Mouse (Mus musculus): Measurements from ENCODE around the gene Sycp2l.

Sycp2l gene

DNA sequence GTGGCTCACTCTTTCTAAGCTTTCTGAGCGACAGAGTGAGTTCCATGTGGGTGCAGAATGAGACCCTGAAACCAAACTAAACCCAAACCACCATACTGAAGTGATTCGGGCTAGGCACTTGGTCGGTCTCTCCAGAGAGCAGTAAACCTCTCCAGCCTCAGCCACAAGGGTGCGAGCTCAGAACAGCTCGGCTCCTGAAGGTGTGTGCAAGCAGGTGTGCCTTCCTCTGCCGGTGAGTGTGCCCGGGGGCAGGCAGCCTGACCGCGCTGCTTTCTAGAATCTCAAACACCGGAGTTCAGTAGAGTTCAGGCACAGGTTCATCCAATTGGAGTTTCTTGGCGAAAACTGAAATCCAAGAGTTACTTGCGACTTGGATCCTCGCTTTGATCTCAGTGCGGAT, at the start of gene Sycp2l:
Gene Sycp2l, plus strand, starts transcription at position 368 of the 400 bp plus-strand sequence.
- DNase-seq: no peak

- no peak for DNase-seq
These were observed 46.5 kb upstream of the Sycp2l start for GRCm38 (mm10) chr13:41067618-41068017.

GRCm38 (mm10) chr13:41071617-41072016, 42.5 kb upstream of the Sycp2l start:
- no peak for DNase-seq

GRCm38 (mm10) chr13:41073819-41074218, 40.3 kb upstream of the Sycp2l start:
- DNase-seq: no peak

- DNase-seq: no peak
These were observed 36.2 kb upstream of the Sycp2l start for GRCm38 (mm10) chr13:41077921-41078320.

DNA sequence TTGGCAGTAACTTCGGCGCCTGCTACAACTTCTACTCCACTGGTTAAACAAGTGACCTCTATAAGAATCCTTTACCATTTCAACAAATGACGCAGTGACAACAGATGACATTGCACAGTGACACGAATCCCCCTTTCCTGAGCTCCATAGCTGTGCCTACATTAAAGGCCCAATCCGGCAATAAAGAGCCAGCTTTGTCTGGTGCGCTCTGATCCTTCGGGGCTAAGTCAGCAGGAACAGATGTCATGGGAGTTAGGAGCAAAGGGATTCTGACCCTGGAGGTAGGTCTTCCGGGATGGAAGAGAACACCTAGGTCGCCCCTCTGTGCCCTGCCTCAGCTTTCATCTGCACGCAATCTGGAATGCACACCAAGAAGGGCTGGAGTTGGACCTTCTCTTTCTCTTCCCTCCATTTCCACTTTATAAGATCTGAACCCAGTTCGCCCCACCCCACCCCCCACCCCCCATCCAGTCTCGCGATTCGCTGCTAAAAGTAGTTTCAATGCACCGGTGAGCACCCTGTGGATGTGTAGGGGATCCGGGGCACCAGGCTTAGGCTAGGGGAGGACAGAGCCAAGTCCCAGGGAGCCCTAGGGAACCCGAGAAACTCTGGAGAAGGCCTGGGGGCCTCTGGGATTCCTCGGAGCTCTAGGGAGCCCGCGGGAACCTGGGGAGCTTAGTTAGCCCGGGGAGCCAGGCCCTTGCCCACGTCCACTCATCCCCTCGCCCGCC, 35.3 kb upstream of the Sycp2l start:
- no peak for DNase-seq

DNA sequence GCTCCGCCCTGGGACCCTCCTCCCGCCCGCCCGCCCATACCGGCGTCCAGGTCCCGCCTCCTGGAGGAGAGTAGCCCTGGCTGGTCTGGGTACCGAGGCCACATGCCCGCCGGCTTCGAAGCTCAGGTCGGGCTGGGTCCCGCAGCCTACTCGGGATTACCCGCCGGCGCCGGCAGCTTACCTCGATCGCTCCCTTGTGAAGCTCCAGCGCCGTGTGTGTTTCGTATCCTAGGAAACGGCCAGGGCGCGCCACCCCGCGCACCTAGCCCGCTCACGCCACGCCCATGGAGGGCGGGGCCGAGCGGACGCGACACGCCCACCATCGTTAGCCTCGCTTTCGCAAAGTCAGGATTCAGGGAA, 34.7 kb upstream of the Sycp2l start, which contains the start of gene Mak:
Gene Mak, minus strand, starts transcription at position 286 of the 360 bp plus-strand sequence.
- DNase-seq: peak; percentile 52 to 75

DNA sequence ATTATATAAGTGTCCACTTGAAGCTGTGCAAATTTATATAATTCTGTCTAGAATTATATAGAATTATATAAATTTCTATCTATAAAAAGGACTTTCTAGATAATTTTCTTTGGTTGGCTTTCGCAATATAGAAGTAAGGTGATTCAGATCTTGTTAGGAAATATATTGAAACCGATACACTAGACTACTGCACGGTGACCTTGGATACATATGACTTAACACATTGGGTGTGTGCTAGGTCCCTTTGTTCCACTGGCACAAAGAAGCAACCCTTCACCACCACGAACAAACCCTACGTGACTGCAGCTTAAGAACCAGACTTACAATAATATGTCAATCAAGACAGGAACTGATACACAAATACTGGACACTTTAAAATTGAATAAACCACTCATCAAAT, 34.2 kb upstream of the Sycp2l start:
- no peak for DNase-seq

GRCm38 (mm10) chr13:41080700-41081099, 33.4 kb upstream of the Sycp2l start:
- DNase-seq: no peak

DNA sequence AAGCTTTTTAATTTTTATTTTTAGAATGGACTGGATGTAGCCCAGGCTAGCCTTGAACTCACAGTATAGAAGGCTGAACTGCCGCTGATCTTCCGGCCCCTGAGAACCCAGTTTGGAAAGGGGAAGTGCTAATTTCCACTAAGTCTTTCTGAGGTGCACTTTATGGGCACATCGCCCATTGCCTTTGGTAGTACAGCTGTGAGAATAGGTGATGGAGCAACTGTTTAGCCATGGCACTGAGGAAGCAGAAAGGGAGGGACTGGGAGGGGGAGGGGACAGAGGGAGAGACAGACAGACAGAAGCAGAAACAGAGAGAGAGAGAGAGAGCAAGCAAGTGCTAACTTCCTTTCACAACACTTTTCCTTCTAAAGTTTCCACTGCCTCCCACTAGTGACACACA, 29.6 kb upstream of the Sycp2l start:
- no peak for DNase-seq

GRCm38 (mm10) chr13:41085140-41085539, 29.0 kb upstream of the Sycp2l start:
- DNase-seq: no peak

- DNase-seq: no peak
These were observed 25.4 kb upstream of the Sycp2l start for GRCm38 (mm10) chr13:41088746-41089145.

GRCm38 (mm10) chr13:41091271-41091670, 22.8 kb upstream of the Sycp2l start:
- no peak for DNase-seq

DNA sequence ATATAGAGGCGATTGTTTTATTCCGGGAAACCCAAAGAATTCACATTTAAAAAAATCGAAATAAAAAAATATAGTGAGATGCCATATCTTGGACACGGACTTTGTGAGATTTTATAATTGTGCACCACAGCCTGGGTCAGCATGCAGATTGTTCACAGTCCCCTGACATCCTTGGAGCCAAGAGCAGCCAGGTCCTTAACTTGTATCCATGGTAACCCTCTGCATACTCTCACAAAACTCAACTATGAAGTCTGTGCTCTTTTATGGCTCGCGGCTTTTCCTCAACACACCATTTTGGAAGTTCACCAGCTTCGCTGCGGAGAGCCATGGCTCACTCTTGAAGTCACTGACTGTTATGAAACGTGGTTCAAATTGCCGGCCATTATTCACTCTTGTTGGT, 19.9 kb upstream of the Sycp2l start:
- DNase-seq: no peak

- no peak for DNase-seq
These were observed 16.6 kb upstream of the Sycp2l start for GRCm38 (mm10) chr13:41097324-41098058.

- no peak for DNase-seq
These were observed 15.8 kb upstream of the Sycp2l start for GRCm38 (mm10) chr13:41098325-41098724.

GRCm38 (mm10) chr13:41100031-41100430, 14.1 kb upstream of the Sycp2l start:
- no peak for DNase-seq

DNA sequence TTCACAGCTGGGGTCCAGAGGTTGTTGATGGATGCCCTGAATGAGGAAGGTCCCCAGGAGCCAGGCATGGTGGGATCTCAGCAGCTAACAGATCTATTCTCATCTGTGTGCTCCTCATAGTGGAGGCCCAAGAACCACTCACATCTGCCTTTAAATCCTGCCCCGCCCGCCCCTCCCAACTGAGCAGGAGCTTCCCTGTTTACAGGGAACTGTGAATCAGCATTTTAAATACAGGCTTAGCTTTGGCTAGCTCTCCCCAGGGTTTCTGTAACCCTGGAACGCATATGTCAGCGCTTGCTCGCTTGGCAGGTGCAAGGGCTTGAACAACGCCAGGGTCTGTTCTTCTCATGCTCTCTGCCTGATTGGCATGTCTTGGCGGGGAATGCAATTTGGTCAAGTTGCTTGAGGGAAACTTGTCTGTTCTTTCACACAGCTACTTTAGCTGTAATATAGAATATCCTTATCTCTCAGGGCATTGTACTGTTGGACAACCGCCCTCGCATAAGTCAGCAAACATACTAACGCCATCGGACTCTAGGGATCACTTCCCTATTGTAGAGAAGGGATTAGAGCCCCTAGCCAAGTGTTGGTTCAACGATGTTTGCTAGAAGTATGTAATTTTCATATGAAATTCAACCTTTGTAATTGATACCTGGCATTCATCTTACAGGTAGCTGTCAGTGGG, 10.1 kb upstream of the Sycp2l start:
- no peak for DNase-seq

GRCm38 (mm10) chr13:41105541-41105940, 8.6 kb upstream of the Sycp2l start:
- DNase-seq: no peak

DNA sequence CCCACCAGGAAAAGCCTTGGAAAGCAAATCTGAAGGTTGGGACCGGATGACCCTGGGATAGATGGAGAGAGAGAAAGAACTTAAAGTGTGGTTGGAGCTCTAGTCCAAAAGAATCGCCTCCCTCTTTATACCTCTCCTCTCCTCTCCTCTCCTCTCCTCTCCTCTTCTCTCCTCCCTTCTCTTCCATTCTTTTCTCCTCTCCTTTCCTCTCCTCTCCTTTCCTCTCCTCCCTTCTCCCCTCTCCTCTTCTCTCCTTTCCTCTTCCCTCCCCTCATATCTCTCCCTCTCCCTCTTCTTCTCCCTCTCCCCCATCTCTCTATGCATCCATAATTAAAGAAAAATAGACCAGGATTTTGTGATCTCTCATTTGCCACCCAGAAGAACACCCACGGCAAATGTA, 3.2 kb upstream of the Sycp2l start, which contains the start of gene Gcm2:
Gene Gcm2, minus strand, starts transcription at position 101 of the 400 bp plus-strand sequence.
- DNase-seq: no peak

GRCm38 (mm10) chr13:41119152-41119945, 5.2 kb downstream of the Sycp2l start:
- DNase-seq: no peak

DNA sequence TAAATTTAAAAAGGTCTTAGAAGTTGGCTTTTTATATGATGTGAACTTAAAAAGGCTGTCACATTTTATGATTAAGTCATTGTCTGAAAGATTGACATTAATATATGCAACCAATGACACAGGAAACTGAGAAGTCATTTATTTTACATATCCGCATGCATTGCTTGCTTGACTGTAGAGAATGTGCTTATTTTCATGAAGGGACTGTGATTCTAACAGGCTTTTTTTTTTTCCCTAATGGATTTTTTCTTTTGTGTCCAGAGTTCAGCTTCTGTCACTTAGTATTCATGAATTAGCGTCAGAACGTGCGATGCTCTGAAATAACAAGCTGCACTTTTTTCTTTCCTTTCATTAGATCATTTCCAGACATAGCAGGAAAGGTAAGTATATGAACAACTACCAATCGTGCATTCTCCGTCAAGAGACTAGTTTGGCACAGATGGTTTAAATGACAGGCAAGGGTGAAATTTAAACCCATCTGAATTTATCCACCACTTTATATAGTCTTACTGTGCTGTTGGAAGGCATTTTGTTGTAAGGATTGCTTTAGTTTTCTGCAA, 9.6 kb downstream of the Sycp2l start:
- DNase-seq: no peak
